Mouse (Mus musculus) lung, adult 18-20 months (tissue): ENCODE measurements at regions not wholly inside any gene's neighbourhood (a gene's known extent, or its start where the extent isn't known, plus 50 kb on each side); places are given as distances from the start of the nearest gene placed in this dataset.

Source experiments
- DNase-seq, 2 experiments: peaks; one replicate each; pipeline ENCODE4 v3.0.0; 2022; ENCODE audit warnings: mixed read lengths in 2 of 2

- peak; percentile 72 for DNase-seq
Observed at GRCm38 (mm10) chr10:66864161-66864862, 231.6 kb upstream of the Jmjd1c start.

GRCm38 (mm10) chr10:66865010-66865582 lies 230.8 kb upstream of the Jmjd1c start:
- DNase-seq, result no peak

- no peak for DNase-seq
Observed at GRCm38 (mm10) chr10:66871133-66871664, 224.7 kb upstream of the Jmjd1c start.

GRCm38 (mm10) chr10:66871673-66872072 lies 224.3 kb upstream of the Jmjd1c start:
- DNase-seq, result no peak

- peak; percentile 21 to 37 for DNase-seq
Observed at GRCm38 (mm10) chr10:66873468-66873867, 222.5 kb upstream of the Jmjd1c start.

GRCm38 (mm10) chr10:66879071-66879470 lies 216.9 kb upstream of the Jmjd1c start:
- no peak for DNase-seq

- no peak for DNase-seq
Observed at GRCm38 (mm10) chr10:66882825-66883224, 213.1 kb upstream of the Jmjd1c start.

GRCm38 (mm10) chr10:66885575-66885974 lies 210.3 kb upstream of the Jmjd1c start:
- no peak for DNase-seq

GRCm38 (mm10) chr10:66889786-66890555 lies 206.0 kb upstream of the Jmjd1c start:
- DNase-seq, result no peak

GRCm38 (mm10) chr10:66891811-66892210 lies 204.1 kb upstream of the Jmjd1c start:
- DNase-seq, result no peak

GRCm38 (mm10) chr10:66893836-66894235 lies 202.1 kb upstream of the Jmjd1c start:
- DNase-seq, result no peak

- no peak for DNase-seq
Observed at GRCm38 (mm10) chr10:66896698-66897622, 199.0 kb upstream of the Jmjd1c start.

- DNase-seq, result no peak
Observed at GRCm38 (mm10) chr10:66899724-66900123, 196.2 kb upstream of the Jmjd1c start.

GRCm38 (mm10) chr10:66900781-66901180 lies 195.1 kb upstream of the Jmjd1c start:
- DNase-seq, result no peak

GRCm38 (mm10) chr10:66901873-66902272 lies 194.1 kb upstream of the Jmjd1c start:
- no peak for DNase-seq

GRCm38 (mm10) chr10:66904552-66905367 lies 191.2 kb upstream of the Jmjd1c start:
- peak in 1 of 2 experiments; percentile 42 for DNase-seq

- no peak for DNase-seq
Observed at GRCm38 (mm10) chr10:66907842-66908241, 188.1 kb upstream of the Jmjd1c start.

- DNase-seq, result peak; percentile 22 to 58
Observed at GRCm38 (mm10) chr10:66909204-66909889, 186.6 kb upstream of the Jmjd1c start.

- no peak for DNase-seq
Observed at GRCm38 (mm10) chr10:66909905-66910681, 185.8 kb upstream of the Jmjd1c start.
